ENCODE assay signal across 10 mouse cellular contexts in genomic region chr14:40948522-40948921, GRCm38 (mm10). TPM values are rescaled to one million over a fixed set of nuclear protein-coding genes. Genes with fewer than 3 reads are reported as not detected.
A peak's percentile ranks its signal among the peaks of the same experiment; 100 is the strongest.
DNase-seq lines count a peak whose midpoint lies in the region; ATAC-seq and TF ChIP-seq lines count a peak whose summit lies in the region.
"Had no signal": no experiment of that assay in that cellular context is flagged by ENCODE, and none has a peak within 500 bp of the region (broad histone marks: within the 10 kb centered on the region; RNA-seq: fewer than 3 reads in every experiment).

No protein-coding gene starts in this region.

- H3K9ac ChIP-seq in intestine, embryonic 16.5 days (ENCODE audit: low read depth, low read length), result no peak overlapping the region
- H3K9ac ChIP-seq: hindbrain, embryonic 15.5 days had no signal

- ATAC-seq in intestine, embryonic 16.5 days, result no peak

- intact Hi-C loops in left cerebral cortex, postnatal 4 days (cut with DNase I), result no loop called here

- H3K27me3 ChIP-seq in kidney, adult 2 months (replicated peaks; ENCODE audit: control insufficient read depth, insufficient read depth, low read length), result no peaks in the 10 kb centered on the region
- H3K27me3 ChIP-seq in intestine, embryonic 16.5 days (replicated peaks; ENCODE audit: control insufficient read depth, insufficient read depth, low read length), result no peaks in the 10 kb centered on the region
- H3K27me3 ChIP-seq: hindbrain, embryonic 15.5 days had no signal

- H3K4me1 ChIP-seq in kidney, adult 2 months (ENCODE audit: control insufficient read depth, insufficient read depth, low read length), result peaks cover 29% of the 10 kb centered on the region
- peaks cover 36% of the 10 kb centered on the region for H3K4me1 ChIP-seq in intestine, embryonic 16.5 days (ENCODE audit: control insufficient read depth, insufficient read depth, low read length)

- no peak overlapping the region for H3K4me2 ChIP-seq in intestine, embryonic 16.5 days (ENCODE audit: low read depth, low read length)
- H3K4me2 ChIP-seq: hindbrain, embryonic 15.5 days had no signal

- DNase-seq in kidney, adult 2 months, result no peak
- no peak for DNase-seq in kidney, postnatal 36 days
- peak; percentile 47 to 65 for DNase-seq in urinary bladder, postnatal 36 days (ENCODE audit: low spot score in 2 of 2)
- no peak for DNase-seq in urinary bladder, adult 2 months (ENCODE audit: low spot score)
- DNase-seq in cerebellum, adult 9-11 months, result no peak
- no peak for DNase-seq in layer of hippocampus, adult 11-12 months (ENCODE audit: low spot score)
- no peak for DNase-seq in left cerebral cortex, postnatal 4 days
- DNase-seq: cerebellum, postnatal 36 days had no signal

- H3K36me3 ChIP-seq in kidney, adult 2 months (ENCODE audit: control insufficient read depth, insufficient read depth, low read length), result no peaks in the 10 kb centered on the region
- no peaks in the 10 kb centered on the region for H3K36me3 ChIP-seq in intestine, embryonic 16.5 days (ENCODE audit: control insufficient read depth, insufficient read depth, low read length)
- H3K36me3 ChIP-seq: hindbrain, embryonic 15.5 days had no signal

- no peak for TF ChIP-seq CTCF in kidney, adult 2 months (conservative IDR thresholded peaks at IDR 0.05; ENCODE audit: insufficient read depth, insufficient read length, low read depth, low read length)

- no peaks in the 10 kb centered on the region for H3K9me3 ChIP-seq in intestine, embryonic 16.5 days (ENCODE audit: control insufficient read depth, low read length)
- H3K9me3 ChIP-seq: hindbrain, embryonic 15.5 days had no signal

- no peak overlapping the region for H3K4me3 ChIP-seq in kidney, adult 2 months (ENCODE audit: insufficient read depth, low read depth, low read length)
- H3K4me3 ChIP-seq in intestine, embryonic 16.5 days (ENCODE audit: low read length), result no peak overlapping the region
- H3K4me3 ChIP-seq: hindbrain, embryonic 15.5 days had no signal

- peak overlapping the region; percentile 13 for H3K27ac ChIP-seq in kidney, adult 2 months (ENCODE audit: insufficient read depth, low read depth, low read length)
- H3K27ac ChIP-seq in intestine, embryonic 16.5 days (ENCODE audit: low read length), result peak overlapping the region; percentile 61

- 69% methylated on average over 5 of the region's 5 CpGs for WGBS in kidney, adult 2 months
- 85% methylated on average over 5 of the region's 5 CpGs for WGBS in intestine, embryonic 16.5 days

- no peak for TF ChIP-seq POLR2A in kidney, adult 2 months (IDR thresholded peaks at IDR 0.05; ENCODE audit: low read depth, low read length)

RNA-seq across cellular contexts. Expression of gene Tspan14, which starts 18.1 kb away (rescaled TPM):
- polyA plus RNA-seq in kidney, adult 2 months (2012; rRNA removed), result 119 and 121 TPM in 2 replicates
- 55.9 and 58.9 TPM in 2 replicates for polyA plus RNA-seq in urinary bladder, adult 2 months (2012; rRNA removed)
- 65.0 and 65.6 TPM in 2 replicates for polyA plus RNA-seq in intestine, embryonic 16.5 days (2015; fragmentation: Nextera tagmentation; extraction: Ambion mirVana)
- total RNA-seq in left cerebral cortex, postnatal 4 days (2021), result 10 to 100 TPM; 81.9 to 86.2 TPM

RNA-seq across cellular contexts. Expression of gene Sh2d4b, which starts 55.5 kb away (rescaled TPM):
- polyA plus RNA-seq in kidney, adult 2 months (2012; rRNA removed), result 0.83 and 0.94 TPM in 2 replicates
- 0.32 and 0.44 TPM in 2 replicates for polyA plus RNA-seq in urinary bladder, adult 2 months (2012; rRNA removed)
- 0.11 and 0.13 TPM in 2 replicates for polyA plus RNA-seq in intestine, embryonic 16.5 days (2015; fragmentation: Nextera tagmentation; extraction: Ambion mirVana)
- total RNA-seq in left cerebral cortex, postnatal 4 days (2021), result 10 to 100 TPM; 10.6 to 11.9 TPM

Comparison
In these comparisons a context has a peak if more than half of its experiments do, and no peak if none do; other contexts are left out.
1. DNase-seq: peak in urinary bladder, postnatal 36 days (2 of 2); none in kidney, adult 2 months (single experiment), kidney, postnatal 36 days (0 of 2), urinary bladder, adult 2 months (single experiment), cerebellum, adult 9-11 months (single experiment), layer of hippocampus, adult 11-12 months (single experiment) and left cerebral cortex, postnatal 4 days (single experiment).